Mouse (Mus musculus) liver, postnatal 0 days (tissue): ENCODE measurements around the gene Ccdc162. TPM values are rescaled to one million over a fixed set of nuclear protein-coding genes. Genes with fewer than 3 reads are reported as not detected.

Experiments
- ATAC-seq: fragments of 200-750 bp; cut with Nextera tagmentation; 2 replicates; pipeline ENCODE4 v1.8.0; 2017; ENCODE audit warnings: mild to moderate bottlenecking, moderate library complexity
- DNase-seq: peaks from one replicate; pipeline ENCODE4 v3.0.0-alpha.2; 2016
- H3K27ac ChIP-seq: fragments of 300-500 bp; sonication (generic); 2 replicates; pipeline ENCODE4 v1.5.1; 2014; ENCODE audit warnings: antibody characterized with exemption, moderate library complexity, mild to moderate bottlenecking, low read depth
- H3K27me3 ChIP-seq: fragments of 300-500 bp; sonication (generic); 2 replicates; pipeline ENCODE4 v1.6.1; 2014; ENCODE audit warnings: low read length, control low read depth, mixed read lengths; ENCODE audit not compliant: insufficient read depth
- H3K36me3 ChIP-seq: fragments of 300-500 bp; sonication (generic); replicated peaks from 2 replicates; pipeline ENCODE4 v1.6.1; 2014; ENCODE audit warnings: mild to moderate bottlenecking, control low read depth, low read length, moderate library complexity, mixed read lengths; ENCODE audit not compliant: insufficient read depth
- H3K4me1 ChIP-seq: fragments of 300-500 bp; sonication (generic); 2 replicates; pipeline ENCODE4 v1.6.1; 2014; ENCODE audit warnings: antibody characterized with exemption, mild to moderate bottlenecking, control low read depth; ENCODE audit not compliant: insufficient read depth
- H3K4me2 ChIP-seq: fragments of 300-500 bp; sonication (generic); 2 replicates; pipeline ENCODE4 v1.6.1; 2014; ENCODE audit warnings: low read depth, mild to moderate bottlenecking, low read length, moderate library complexity, mixed read lengths
- H3K4me3 ChIP-seq: fragments of 300-500 bp; sonication (generic); 2 replicates; pipeline ENCODE4 v1.5.1; 2014; ENCODE audit warnings: low read depth, low read length
- H3K9ac ChIP-seq: fragments of 300-500 bp; sonication (generic); replicated peaks from 2 replicates; pipeline ENCODE4 v1.6.1; 2014; ENCODE audit warnings: mild to moderate bottlenecking, moderate library complexity
- H3K9me3 ChIP-seq: fragments of 300-500 bp; sonication (generic); 2 replicates; pipeline ENCODE4 v1.6.1; 2016; ENCODE audit warnings: mild to moderate bottlenecking, control low read depth, low read length, mixed read lengths
- CTCF ChIP-seq: sonication (generic); IDR thresholded peaks from 2 replicates; pipeline ENCODE4 v1.5.1; 2016; ENCODE audit warnings: antibody characterized with exemption, low read depth
- EP300 ChIP-seq: IDR thresholded peaks from 2 replicates; pipeline ENCODE4 v1.6.1; 2016; ENCODE audit warnings: antibody characterized with exemption, low read depth, mild to moderate bottlenecking
- WGBS: fragments of 180-500 bp; shearing (Covaris S2); extraction: QIAGEN DNeasy Blood & Tissue Kit; methylation state at CpG from one replicate; pipeline ENCODE4 v1.1.7; 2014; ENCODE audit not compliant: insufficient replicate concordance; 5-methylcytosine and 5-hydroxymethylcytosine counted together
- polyA plus RNA-seq: library from polyadenylated mRNA; unstranded; fragments of >200 nt; fragmentation: Nextera tagmentation; extraction: Ambion mirVana; gene quantifications from 2 replicates; pipeline ENCODE4 v1.2.1, GENCODE M21; 2015

Gene Ccdc162
- polyA plus RNA-seq, 1 experiment from 2014 or later, result 0.62 TPM

- Histone ChIP-seq H3K9me3 (no peaks in the 10 kb centered on the region), H3K36me3 (no peaks in the 10 kb centered on the region), H3K4me3 (0 out of 2 replicates have a peak overlapping the region, but pooled peaks have one; percentile 2), H3K4me2 (peak overlapping the region; percentile 54), H3K9ac (no peak overlapping the region), H3K27ac (no peak overlapping the region), H3K27me3 (no peaks in the 10 kb centered on the region), H3K4me1 (no peaks in the 10 kb centered on the region)
- DNase-seq, result peak; percentile 31
- 61% methylated on average over 7 of the region's 7 CpGs for WGBS
- ATAC-seq, result no peak; the same call in 1 of the 2 replicates
- no peak for TF ChIP-seq CTCF
- no peak for TF ChIP-seq EP300
These were observed 63.4 kb downstream of the Ccdc162 start for GRCm38 (mm10) chr10:41652988-41653387.

- ATAC-seq (no peak), DNase-seq (no peak)
- no peak overlapping the region for H3K9ac ChIP-seq
- TF ChIP-seq EP300 (no peak), CTCF (no peak)
- peak overlapping the region; percentile 54 for H3K4me2 ChIP-seq
- H3K27me3 ChIP-seq, result no peaks in the 10 kb centered on the region
- H3K4me3 ChIP-seq, result 0 out of 2 replicates have a peak overlapping the region, but pooled peaks have one; percentile 2
- no peaks in the 10 kb centered on the region for H3K4me1 ChIP-seq
- no peaks in the 10 kb centered on the region for H3K36me3 ChIP-seq
- WGBS, result 47% methylated on average over 6 of the region's 6 CpGs
- H3K9me3 ChIP-seq, result no peaks in the 10 kb centered on the region
- H3K27ac ChIP-seq, result no peak overlapping the region
These were observed 64.2 kb downstream of the Ccdc162 start for GRCm38 (mm10) chr10:41652094-41652775.

- Histone ChIP-seq H3K4me1 (no peaks in the 10 kb centered on the region), H3K27me3 (no peaks in the 10 kb centered on the region), H3K4me2 (no peak overlapping the region), H3K9me3 (no peaks in the 10 kb centered on the region), H3K9ac (no peak overlapping the region), H3K36me3 (no peaks in the 10 kb centered on the region), H3K4me3 (no peak overlapping the region), H3K27ac (no peak overlapping the region)
- TF ChIP-seq EP300 (no peak), CTCF (no peak)
- ATAC-seq (no peak), DNase-seq (no peak)
- 83% methylated on average over 3 of the region's 3 CpGs for WGBS
These were observed 64.9 kb downstream of the Ccdc162 start for GRCm38 (mm10) chr10:41651532-41651931.

- no peaks in the 10 kb centered on the region for H3K36me3 ChIP-seq
- no peak for TF ChIP-seq EP300
- no peak for TF ChIP-seq CTCF
- no peak overlapping the region for H3K4me3 ChIP-seq
- no peaks in the 10 kb centered on the region for H3K9me3 ChIP-seq
- no peaks in the 10 kb centered on the region for H3K27me3 ChIP-seq
- DNase-seq (no peak), ATAC-seq (no peak)
- H3K4me1 ChIP-seq, result no peaks in the 10 kb centered on the region
- H3K27ac ChIP-seq, result no peak overlapping the region
- no peak overlapping the region for H3K9ac ChIP-seq
- 79% methylated on average over 4 of the region's 5 CpGs for WGBS
- H3K4me2 ChIP-seq, result no peak overlapping the region
These were observed 67.2 kb downstream of the Ccdc162 start for GRCm38 (mm10) chr10:41649186-41649585.

DNA sequence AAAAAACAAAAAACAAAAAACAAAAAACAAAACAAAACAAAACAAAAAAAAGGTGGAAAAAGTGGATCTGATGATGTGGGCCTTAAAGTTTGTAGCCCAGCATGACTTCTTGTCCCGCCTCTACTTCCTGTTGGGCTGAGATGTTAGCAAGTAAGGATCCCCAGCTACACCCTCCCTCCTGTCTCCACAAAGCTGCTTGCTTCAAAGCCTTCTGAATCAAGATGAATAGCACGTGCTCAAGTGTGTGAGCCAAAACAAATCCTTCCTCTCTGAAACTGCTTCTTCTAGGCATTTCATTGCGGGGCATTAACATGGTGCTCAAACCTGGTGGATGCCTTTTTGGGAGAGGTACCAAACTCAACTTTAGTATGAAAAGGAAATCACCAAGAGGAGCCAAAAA is 77.7 kb downstream of the Ccdc162 start:
- no peak for TF ChIP-seq CTCF
- no peak for TF ChIP-seq EP300
- ATAC-seq, result no peak

DNA sequence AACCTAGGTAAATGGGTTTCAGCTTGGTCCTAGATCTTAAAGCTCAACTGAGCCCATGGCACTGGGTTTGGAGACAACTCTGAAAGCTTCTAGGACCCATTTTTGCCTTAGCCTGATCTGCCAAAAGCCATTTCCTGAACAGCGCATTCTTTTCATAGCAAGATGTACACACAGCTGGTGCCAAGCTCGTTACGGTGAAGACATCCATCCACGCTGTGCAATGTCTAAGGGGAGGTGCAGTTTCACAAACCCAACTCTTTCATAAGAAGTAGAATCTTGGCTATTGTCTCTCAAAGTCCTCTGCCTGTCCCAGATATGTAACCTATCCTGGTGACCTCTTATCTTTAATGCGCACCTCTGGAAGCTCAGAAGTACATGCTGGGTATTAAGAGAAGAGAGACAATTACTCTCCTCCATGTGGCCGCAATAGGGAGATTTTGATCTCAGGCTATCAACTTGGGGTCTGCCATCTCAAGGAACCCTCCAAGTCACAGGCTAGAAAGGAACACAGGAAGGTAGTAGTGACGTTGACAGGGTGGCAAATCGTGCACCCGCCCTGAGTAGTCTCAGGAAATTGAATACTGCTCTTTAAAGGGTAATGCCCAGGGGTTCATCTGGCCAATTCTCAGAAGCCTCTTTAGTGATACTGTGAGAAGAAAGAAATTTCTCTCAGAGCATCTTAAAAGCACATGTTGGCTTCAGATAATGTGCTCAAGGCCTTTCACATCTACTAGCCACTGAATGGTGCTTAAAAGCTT is 81.0 kb downstream of the Ccdc162 start:
- H3K9ac ChIP-seq, result no peak overlapping the region
- H3K9me3 ChIP-seq, result no peaks in the 10 kb centered on the region
- TF ChIP-seq EP300 (no peak), CTCF (no peak)
- WGBS, result 54% methylated on average over 9 of the region's 9 CpGs
- DNase-seq, result no peak
- H3K4me1 ChIP-seq, result no peaks in the 10 kb centered on the region
- H3K4me2 ChIP-seq, result no peak overlapping the region
- no peaks in the 10 kb centered on the region for H3K36me3 ChIP-seq
- no peak for ATAC-seq
- no peak overlapping the region for H3K4me3 ChIP-seq
- H3K27ac ChIP-seq, result no peak overlapping the region
- H3K27me3 ChIP-seq, result no peaks in the 10 kb centered on the region

More for the DNA sequence above, 77.7 kb downstream of the Ccdc162 start:
- H3K27ac ChIP-seq, result no peak overlapping the region
- DNase-seq, result no peak
- H3K4me1 ChIP-seq, result no peaks in the 10 kb centered on the region
- 66% methylated on average over 3 of the region's 3 CpGs for WGBS
- no peak overlapping the region for H3K4me3 ChIP-seq
- H3K9ac ChIP-seq, result no peak overlapping the region
- no peak overlapping the region for H3K4me2 ChIP-seq
- no peaks in the 10 kb centered on the region for H3K27me3 ChIP-seq
- H3K36me3 ChIP-seq, result no peaks in the 10 kb centered on the region
- no peaks in the 10 kb centered on the region for H3K9me3 ChIP-seq
